Mouse (Mus musculus) kidney, embryonic 16.5 days (tissue): ENCODE results near the gene Usp30. TPM values are rescaled to one million over a fixed set of nuclear protein-coding genes. Genes with fewer than 3 reads are reported as not detected.

Source experiments
- ATAC-seq: fragments of 200-750 bp; cut with Nextera tagmentation; 2 replicates; pipeline ENCODE4 v1.8.0; 2017; ENCODE audit warnings: moderate TSS enrichment; ENCODE audit not compliant: low FRiP score, low TSS enrichment
- H3K27ac ChIP-seq: fragments of 300-500 bp; sonication (generic); 2 replicates; pipeline ENCODE4 v1.5.1; 2014; ENCODE audit warnings: low read length
- H3K27me3 ChIP-seq: fragments of 300-500 bp; sonication (generic); 2 replicates; pipeline ENCODE4 v1.6.1; 2014; ENCODE audit warnings: low read length, control low read depth, mixed read lengths; ENCODE audit not compliant: insufficient read depth
- H3K36me3 ChIP-seq: fragments of 300-500 bp; sonication (generic); 2 replicates; pipeline ENCODE4 v1.6.1; 2014; ENCODE audit warnings: low read length, control low read depth, mixed read lengths; ENCODE audit not compliant: insufficient read depth
- H3K4me1 ChIP-seq: fragments of 300-500 bp; sonication (generic); 2 replicates; pipeline ENCODE4 v1.6.1; 2014; ENCODE audit warnings: low read length, control low read depth, mixed read lengths; ENCODE audit not compliant: insufficient read depth
- H3K4me2 ChIP-seq: fragments of 300-500 bp; sonication (generic); replicated peaks from 2 replicates; pipeline ENCODE4 v1.6.1; 2014; ENCODE audit warnings: low read depth, low read length
- H3K4me3 ChIP-seq: fragments of 300-500 bp; sonication (generic); 2 replicates; pipeline ENCODE4 v1.5.1; 2014; ENCODE audit warnings: mild to moderate bottlenecking, low read length
- H3K9ac ChIP-seq: fragments of 300-500 bp; sonication (generic); replicated peaks from 2 replicates; pipeline ENCODE4 v1.6.1; 2014; ENCODE audit warnings: low read length
- H3K9me3 ChIP-seq: fragments of 300-500 bp; sonication (generic); 2 replicates; pipeline ENCODE4 v1.6.1; 2016; ENCODE audit warnings: low read length, control low read depth
- WGBS: fragments of 180-500 bp; shearing (Covaris S2); extraction: QIAGEN DNeasy Blood & Tissue Kit; methylation state at CpG from one replicate; pipeline ENCODE4 v1.1.7; 2014; 5-methylcytosine and 5-hydroxymethylcytosine counted together
- polyA plus RNA-seq: library from polyadenylated mRNA; unstranded; fragments of >200 nt; fragmentation: Nextera tagmentation; extraction: Ambion mirVana; gene quantifications from 2 replicates; pipeline ENCODE4 v1.2.1, GENCODE M21; 2015

Usp30 gene
- polyA plus RNA-seq, 1 experiment from 2014 or later, result 12.0 TPM

GRCm38 (mm10) chr5:114087875-114088480, 22.7 kb downstream of the Usp30 start:
- Histone ChIP-seq H3K4me1 (peaks cover 7% of the 10 kb centered on the region), H3K4me3 (no peak overlapping the region), H3K9me3 (no peaks in the 10 kb centered on the region), H3K36me3 (no peaks in the 10 kb centered on the region), H3K4me2 (no peak overlapping the region), H3K27me3 (no peaks in the 10 kb centered on the region), H3K9ac (no peak overlapping the region), H3K27ac (no peak overlapping the region)
- ATAC-seq, result no peak
- WGBS, result 65% methylated on average over 12 of the region's 12 CpGs

GRCm38 (mm10) chr5:114090421-114091013, 25.3 kb downstream of the Usp30 start:
- Histone ChIP-seq H3K4me1 (peaks cover 7% of the 10 kb centered on the region), H3K4me3 (no peak overlapping the region), H3K4me2 (no peak overlapping the region), H3K9ac (no peak overlapping the region), H3K36me3 (no peaks in the 10 kb centered on the region), H3K9me3 (no peaks in the 10 kb centered on the region), H3K27ac (no peak overlapping the region), H3K27me3 (no peaks in the 10 kb centered on the region)
- no peak for ATAC-seq
- 29% methylated on average over 7 of the region's 7 CpGs for WGBS

DNA sequence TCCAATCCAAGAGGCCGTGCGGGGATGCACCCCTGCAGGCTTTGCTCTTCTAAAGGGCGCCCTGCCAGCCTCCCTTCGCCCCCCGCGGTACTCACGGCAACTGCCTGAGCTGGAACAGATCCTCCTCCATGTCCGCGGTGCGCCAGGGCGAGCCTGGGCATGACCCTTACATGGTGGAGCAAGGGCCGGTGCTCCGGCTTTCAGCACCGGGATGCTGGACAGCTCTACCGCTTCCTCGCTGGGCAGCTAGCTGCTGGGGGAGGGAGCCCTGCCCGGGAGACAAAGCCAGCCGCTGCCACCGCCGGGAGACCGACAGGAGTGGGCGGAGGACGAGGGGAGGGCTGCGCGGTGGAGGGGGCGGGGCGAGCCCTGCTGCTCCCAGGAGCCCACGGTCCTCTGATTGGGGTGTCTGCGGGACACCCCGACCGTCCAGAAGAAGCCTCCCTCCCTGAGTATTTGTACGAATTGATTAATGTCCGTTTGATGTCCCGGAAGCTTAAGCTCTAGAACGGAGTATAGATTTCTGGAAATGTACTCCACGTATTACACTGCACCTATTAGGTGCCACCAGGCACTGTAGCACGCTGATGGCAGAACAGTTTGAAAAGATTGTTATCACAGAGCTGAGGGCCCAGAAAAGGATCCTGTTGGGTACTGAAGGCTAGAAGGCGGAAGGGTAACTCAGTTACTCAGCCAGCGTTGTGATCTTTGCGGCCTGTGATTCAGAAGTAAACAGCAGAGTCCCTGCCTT, 26.0 kb downstream of the Usp30 start, which contains the start of gene Svop:
Gene Svop, minus strand, starts transcription at position 514 of the 751 bp plus-strand sequence.
- Histone ChIP-seq H3K4me3 (peak within 1 kb of the TSS; percentile 13; the same call in 1 of the 2 replicates), H3K9ac (no peak within 1 kb of the TSS), H3K27me3 (no peaks in the 10 kb centered on the region), H3K9me3 (no peaks in the 10 kb centered on the region), H3K4me2 (peak within 1 kb of the TSS; percentile 46), H3K27ac (no peak within 1 kb of the TSS), H3K4me1 (peaks cover 7% of the 10 kb centered on the region), H3K36me3 (no peaks in the 10 kb centered on the region)
- WGBS, result 3% methylated on average over 40 of the region's 40 CpGs
- ATAC-seq, result peak; percentile 57

DNA sequence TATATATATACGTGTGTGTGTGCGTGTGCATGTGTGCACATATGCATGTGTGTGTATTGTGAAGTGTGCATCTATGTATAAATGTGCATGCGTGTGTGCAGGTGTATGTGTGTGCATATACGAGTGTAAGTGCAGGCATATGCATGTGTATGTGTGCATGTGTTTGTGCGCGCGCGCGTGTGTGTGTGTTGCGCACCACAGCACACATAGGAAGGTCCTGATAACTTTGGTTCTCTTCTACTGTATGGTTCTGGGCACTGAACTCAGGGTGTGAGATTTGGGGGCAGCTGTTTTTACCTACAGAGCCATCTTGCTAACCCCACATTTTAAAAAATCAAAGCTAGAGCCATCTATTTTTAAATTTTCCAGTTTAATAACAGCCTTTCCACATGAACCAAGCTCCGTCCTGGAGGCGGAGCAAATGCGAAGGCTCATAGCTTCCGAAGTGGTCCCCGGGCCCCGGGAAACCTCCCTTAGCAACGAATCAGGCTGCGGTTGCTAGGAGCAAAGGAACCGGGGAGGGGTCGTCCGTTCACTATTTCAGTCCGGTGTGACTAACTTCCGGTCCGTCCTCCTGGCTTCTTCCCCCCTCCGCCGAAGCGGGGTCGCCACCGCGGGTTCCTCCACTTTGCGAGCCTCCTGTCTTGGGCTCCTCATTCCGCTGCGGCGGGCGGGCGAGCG, 34.6 kb downstream of the Usp30 start:
- Histone ChIP-seq H3K4me1 (peaks cover 10% of the 10 kb centered on the region), H3K9ac (peak overlapping the region; percentile 90), H3K27ac (peak overlapping the region; percentile 49), H3K36me3 (0 out of 2 replicates have a peak, but pooled peaks cover 15% of the 10 kb centered on the region), H3K4me3 (peak overlapping the region; percentile 75), H3K9me3 (no peaks in the 10 kb centered on the region), H3K27me3 (no peaks in the 10 kb centered on the region), H3K4me2 (peak overlapping the region; percentile 83)
- ATAC-seq, result peak; percentile 92
- WGBS, result 7% methylated on average over 37 of the region's 37 CpGs

DNA sequence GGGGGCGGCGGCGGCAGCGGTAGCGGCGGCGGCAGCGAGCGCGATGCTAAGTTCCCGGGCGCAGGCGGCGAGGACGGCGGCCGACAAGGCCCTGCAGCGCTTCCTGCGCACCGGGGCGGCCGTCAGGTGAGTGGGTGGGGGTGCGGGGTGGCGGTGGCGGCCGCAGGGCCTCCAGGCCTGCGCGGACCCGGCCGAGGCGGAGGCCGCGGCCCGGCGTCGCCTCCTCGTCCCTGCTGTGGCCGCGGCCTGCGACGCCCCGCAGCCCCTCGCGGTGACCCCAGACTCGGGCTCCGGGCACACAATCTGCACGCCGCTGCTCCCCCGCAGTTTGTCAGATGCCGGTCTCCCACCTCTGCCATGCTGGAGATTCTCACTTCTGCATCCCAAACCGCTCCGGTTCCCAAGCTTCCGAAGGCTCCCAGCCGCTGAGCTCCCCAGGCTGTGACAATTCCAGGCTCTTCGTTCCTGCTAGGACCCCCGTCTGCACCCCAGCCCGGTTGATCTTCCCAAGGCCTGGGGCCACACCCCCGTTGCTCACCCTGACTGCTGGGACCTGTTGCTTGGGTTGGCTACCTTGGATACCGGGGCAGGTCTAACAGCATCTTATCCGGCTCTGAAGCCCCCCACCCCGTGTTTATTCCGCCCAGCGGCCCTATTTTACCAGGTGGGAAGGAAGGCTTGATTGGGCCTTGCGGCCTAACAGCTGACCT, 35.3 kb downstream of the Usp30 start:
- peak; percentile 70; the same call in 1 of the 2 replicates for ATAC-seq
- H3K27ac ChIP-seq, result peak overlapping the region; percentile 49
- H3K9me3 ChIP-seq, result no peaks in the 10 kb centered on the region
- H3K27me3 ChIP-seq, result no peaks in the 10 kb centered on the region
- H3K4me1 ChIP-seq, result peaks cover 10% of the 10 kb centered on the region
- 0 out of 2 replicates have a peak, but pooled peaks cover 15% of the 10 kb centered on the region for H3K36me3 ChIP-seq
- 1% methylated on average over 58 of the region's 64 CpGs for WGBS
- peak overlapping the region; percentile 75 for H3K4me3 ChIP-seq
- peak overlapping the region; percentile 83 for H3K4me2 ChIP-seq
- peak overlapping the region; percentile 90 for H3K9ac ChIP-seq

DNA sequence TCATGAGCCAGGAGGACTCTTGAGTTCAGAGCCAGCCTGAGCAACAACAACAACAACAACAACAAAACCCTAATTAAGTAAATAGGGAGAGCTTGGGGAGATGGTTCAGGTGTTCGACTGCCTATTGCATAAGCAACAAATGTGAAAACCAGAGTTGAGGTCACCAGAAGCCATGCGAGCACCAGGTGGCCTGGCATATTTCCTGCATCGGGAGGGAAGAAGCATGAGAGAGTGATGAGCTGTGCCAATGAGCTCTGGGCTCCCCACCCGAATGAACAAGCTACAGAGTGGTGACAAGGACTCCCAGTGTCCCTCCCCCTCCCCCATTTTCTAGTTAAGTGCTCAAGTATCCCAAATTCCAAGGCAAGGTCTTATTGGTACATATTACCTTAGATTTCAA, 36.6 kb downstream of the Usp30 start:
- Histone ChIP-seq H3K27me3 (no peaks in the 10 kb centered on the region), H3K36me3 (peaks cover 28% of the 10 kb centered on the region), H3K4me2 (no peak overlapping the region), H3K27ac (no peak overlapping the region), H3K4me3 (no peak overlapping the region), H3K4me1 (peaks cover 10% of the 10 kb centered on the region), H3K9me3 (no peaks in the 10 kb centered on the region), H3K9ac (no peak overlapping the region)
- WGBS, result 94% methylated on average over 4 of the region's 4 CpGs
- ATAC-seq, result no peak

DNA sequence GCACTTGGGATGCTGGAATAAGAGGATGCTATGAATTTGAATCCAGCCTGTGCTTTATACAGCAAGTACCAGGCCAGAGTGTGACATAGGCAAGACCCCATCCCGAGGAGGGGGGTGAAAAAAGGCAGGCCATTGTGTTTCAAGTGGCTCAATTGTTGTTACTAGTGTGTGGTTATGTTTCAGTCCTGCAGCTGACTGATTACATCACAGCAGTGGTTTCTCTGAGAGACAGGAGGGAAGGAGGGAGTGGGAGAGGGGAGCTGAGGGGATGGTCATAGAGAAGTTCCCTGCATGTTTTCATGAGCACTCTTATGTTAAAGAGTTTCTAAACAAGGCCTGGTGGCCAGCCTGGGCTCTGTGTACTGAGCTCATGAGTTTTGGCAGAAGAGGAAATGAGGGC, 37.5 kb downstream of the Usp30 start:
- 81% methylated on average over 1 of the region's 1 CpGs for WGBS
- Histone ChIP-seq H3K4me2 (no peak overlapping the region), H3K27ac (no peak overlapping the region), H3K9ac (no peak overlapping the region), H3K4me1 (peaks cover 10% of the 10 kb centered on the region), H3K4me3 (no peak overlapping the region), H3K27me3 (no peaks in the 10 kb centered on the region), H3K9me3 (no peaks in the 10 kb centered on the region), H3K36me3 (peaks cover 31% of the 10 kb centered on the region)
- ATAC-seq, result no peak

DNA sequence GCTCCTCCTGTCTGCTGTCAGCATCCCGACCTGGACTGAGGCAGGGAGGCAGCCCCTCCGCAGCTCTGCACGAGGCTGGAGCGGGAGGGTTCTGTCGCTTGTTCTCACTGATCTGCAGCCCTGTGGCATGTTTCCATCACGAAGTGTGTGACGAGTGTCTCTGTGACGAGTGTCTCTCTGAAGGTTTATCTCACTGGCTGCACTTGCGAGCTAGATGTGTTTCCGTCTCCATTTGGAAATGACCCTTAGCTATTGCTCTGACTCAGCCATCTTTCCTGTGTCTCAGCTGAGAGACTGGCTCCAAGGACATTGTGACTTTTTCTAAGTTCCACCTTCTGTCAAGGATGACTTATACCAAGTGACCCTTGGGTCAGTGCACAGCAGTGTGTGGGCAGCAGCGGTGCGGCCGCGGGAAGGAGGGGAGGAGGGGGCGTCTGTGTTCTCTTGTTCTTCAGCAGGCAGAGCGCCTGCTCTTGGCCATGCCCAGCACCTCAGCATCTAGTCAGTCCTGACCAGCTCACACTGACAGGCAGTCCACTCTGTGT, 41.2 kb downstream of the Usp30 start:
- Histone ChIP-seq H3K9ac (no peak overlapping the region), H3K27ac (no peak overlapping the region), H3K27me3 (no peaks in the 10 kb centered on the region), H3K9me3 (no peaks in the 10 kb centered on the region), H3K4me1 (no peaks in the 10 kb centered on the region), H3K4me3 (no peak overlapping the region), H3K4me2 (no peak overlapping the region), H3K36me3 (peaks cover 65% of the 10 kb centered on the region)
- 52% methylated on average over 16 of the region's 16 CpGs for WGBS
- 0 out of 2 replicates have a peak, but pooled peaks have one; percentile 12 for ATAC-seq

GRCm38 (mm10) chr5:114113334-114113733, 48.1 kb downstream of the Usp30 start:
- Histone ChIP-seq H3K9me3 (no peaks in the 10 kb centered on the region), H3K4me1 (no peaks in the 10 kb centered on the region), H3K9ac (no peak overlapping the region), H3K4me2 (no peak overlapping the region), H3K36me3 (peaks cover 75% of the 10 kb centered on the region), H3K27me3 (no peaks in the 10 kb centered on the region), H3K4me3 (no peak overlapping the region), H3K27ac (no peak overlapping the region)
- WGBS, result 87% methylated on average over 6 of the region's 6 CpGs
- ATAC-seq, result no peak
